Mouse (Mus musculus): ENCODE measurements at regions not wholly inside any gene's neighbourhood (a gene's known extent, or its start where the extent isn't known, plus 50 kb on each side); places are given as distances from the start of the nearest gene placed in this dataset.

GRCm38 (mm10) chr7:39942262-39942900 lies 424.8 kb downstream of the Zfp619 start:
- Histone ChIP-seq H3K27me3 (replicated peaks; ENCODE audit: control insufficient read depth, insufficient read depth, low read length) (no peaks in the 10 kb centered on the region), H3K4me3 (ENCODE audit: low read depth, low read length) (no peak overlapping the region), H3K4me1 (replicated peaks; ENCODE audit: control insufficient read depth, insufficient read depth, low read length) (no peaks in the 10 kb centered on the region), H3K9me3 (ENCODE audit: control insufficient read depth, low read length) (no peaks in the 10 kb centered on the region), H3K9ac (ENCODE audit: low read length) (no peak overlapping the region), H3K4me2 (ENCODE audit: low read length) (no peak overlapping the region), H3K27ac (ENCODE audit: low read depth) (no peak overlapping the region), H3K36me3 (ENCODE audit: control insufficient read depth, insufficient read depth, low read length) (no peaks in the 10 kb centered on the region)
- DNase-seq (ENCODE audit: low spot score) (no peak), ATAC-seq (replicated peaks; ENCODE audit: low FRiP score, low TSS enrichment, low read depth) (no peak)
- WGBS, result 55% methylated on average over 1 of the region's 1 CpGs

- WGBS, result 21% methylated on average over 7 of the region's 7 CpGs
- no peak overlapping the region for H3K4me2 ChIP-seq (ENCODE audit: low read length)
- no peak for ATAC-seq (replicated peaks; ENCODE audit: low FRiP score, low TSS enrichment, low read depth)
- no peaks in the 10 kb centered on the region for H3K36me3 ChIP-seq (ENCODE audit: control insufficient read depth, insufficient read depth, low read length)
- H3K9ac ChIP-seq (ENCODE audit: low read length), result no peak overlapping the region
- no peaks in the 10 kb centered on the region for H3K9me3 ChIP-seq (ENCODE audit: control insufficient read depth, low read length)
- no peak overlapping the region for H3K4me3 ChIP-seq (ENCODE audit: low read depth, low read length)
- H3K4me1 ChIP-seq (replicated peaks; ENCODE audit: control insufficient read depth, insufficient read depth, low read length), result no peaks in the 10 kb centered on the region
- DNase-seq (ENCODE audit: low spot score), result no peak
- no peaks in the 10 kb centered on the region for H3K27me3 ChIP-seq (replicated peaks; ENCODE audit: control insufficient read depth, insufficient read depth, low read length)
- no peak overlapping the region for H3K27ac ChIP-seq (ENCODE audit: low read depth)
These were observed 436.5 kb downstream of the Zfp619 start for GRCm38 (mm10) chr7:39954110-39954509.

- Histone ChIP-seq H3K4me2 (ENCODE audit: low read length) (no peak overlapping the region), H3K36me3 (ENCODE audit: control insufficient read depth, insufficient read depth, low read length) (no peaks in the 10 kb centered on the region), H3K9me3 (ENCODE audit: control insufficient read depth, low read length) (no peaks in the 10 kb centered on the region), H3K27ac (ENCODE audit: low read depth) (no peak overlapping the region), H3K4me3 (ENCODE audit: low read depth, low read length) (no peak overlapping the region), H3K27me3 (replicated peaks; ENCODE audit: control insufficient read depth, insufficient read depth, low read length) (no peaks in the 10 kb centered on the region), H3K9ac (ENCODE audit: low read length) (no peak overlapping the region), H3K4me1 (replicated peaks; ENCODE audit: control insufficient read depth, insufficient read depth, low read length) (no peaks in the 10 kb centered on the region)
- DNase-seq (ENCODE audit: low spot score), result no peak
- ATAC-seq (replicated peaks; ENCODE audit: low FRiP score, low TSS enrichment, low read depth), result no peak
These were observed 437.4 kb downstream of the Zfp619 start for GRCm38 (mm10) chr7:39954931-39955330.

- Histone ChIP-seq H3K4me1 (replicated peaks; ENCODE audit: control insufficient read depth, insufficient read depth, low read length) (no peaks in the 10 kb centered on the region), H3K9ac (ENCODE audit: low read length) (no peak overlapping the region), H3K27ac (ENCODE audit: low read depth) (no peak overlapping the region), H3K36me3 (ENCODE audit: control insufficient read depth, insufficient read depth, low read length) (no peaks in the 10 kb centered on the region), H3K4me2 (ENCODE audit: low read length) (no peak overlapping the region), H3K4me3 (ENCODE audit: low read depth, low read length) (no peak overlapping the region), H3K27me3 (replicated peaks; ENCODE audit: control insufficient read depth, insufficient read depth, low read length) (no peaks in the 10 kb centered on the region), H3K9me3 (ENCODE audit: control insufficient read depth, low read length) (no peaks in the 10 kb centered on the region)
- no peak for DNase-seq (ENCODE audit: low spot score)
- 69% methylated on average over 2 of the region's 2 CpGs for WGBS
- ATAC-seq (replicated peaks; ENCODE audit: low FRiP score, low TSS enrichment, low read depth), result no peak
These were observed 460.6 kb downstream of the Zfp619 start for GRCm38 (mm10) chr7:39978121-39978520.

- Histone ChIP-seq H3K36me3 (ENCODE audit: control insufficient read depth, insufficient read depth, low read length) (no peaks in the 10 kb centered on the region), H3K4me2 (ENCODE audit: low read length) (no peak overlapping the region), H3K9ac (ENCODE audit: low read length) (no peak overlapping the region), H3K27ac (ENCODE audit: low read depth) (no peak overlapping the region), H3K4me1 (replicated peaks; ENCODE audit: control insufficient read depth, insufficient read depth, low read length) (no peaks in the 10 kb centered on the region), H3K9me3 (ENCODE audit: control insufficient read depth, low read length) (no peaks in the 10 kb centered on the region), H3K27me3 (replicated peaks; ENCODE audit: control insufficient read depth, insufficient read depth, low read length) (no peaks in the 10 kb centered on the region), H3K4me3 (ENCODE audit: low read depth, low read length) (no peak overlapping the region)
- DNase-seq (ENCODE audit: low spot score) (no peak), ATAC-seq (replicated peaks; ENCODE audit: low FRiP score, low TSS enrichment, low read depth) (no peak)
- 65% methylated on average over 4 of the region's 4 CpGs for WGBS
These were observed 464.1 kb downstream of the Zfp619 start for GRCm38 (mm10) chr7:39981647-39982046.

Measured in intestine, embryonic 14.5 days (tissue).